Mouse (Mus musculus): Measurements from ENCODE around the gene Krtap4-7. TPM values are rescaled to one million over a fixed set of nuclear protein-coding genes. Genes with fewer than 3 reads are reported as not detected.

Gene Krtap4-7
- polyA plus RNA-seq, 1 experiment from 2014 or later, result not detected

Other genes with a start within 250 kb of the Krtap4-7 start
- not detected in 2 replicates for gene Krt12, start 221.8 kb downstream of the Krtap4-7 start, polyA plus RNA-seq (2016; fragmentation: Nextera tagmentation; extraction: Ambion mirVana)
- 0.15 TPM in 1 of 2 replicates, not detected in the other for gene Krt20, start 205.9 kb downstream of the Krtap4-7 start, polyA plus RNA-seq (2016; fragmentation: Nextera tagmentation; extraction: Ambion mirVana)
- 0.74 and 0.75 TPM in 2 replicates for gene Krt23, start 151.0 kb downstream of the Krtap4-7 start, polyA plus RNA-seq (2016; fragmentation: Nextera tagmentation; extraction: Ambion mirVana)
- not detected in 2 replicates for gene Krt39, start 122.8 kb downstream of the Krtap4-7 start, polyA plus RNA-seq (2016; fragmentation: Nextera tagmentation; extraction: Ambion mirVana)
- not detected in 2 replicates for gene Krt40, start 100.9 kb downstream of the Krtap4-7 start, polyA plus RNA-seq (2016; fragmentation: Nextera tagmentation; extraction: Ambion mirVana)
- not detected in 2 replicates for gene Krtap3-3, start 93.2 kb downstream of the Krtap4-7 start, polyA plus RNA-seq (2016; fragmentation: Nextera tagmentation; extraction: Ambion mirVana)
- gene Krtap3-2, start 87.2 kb downstream of the Krtap4-7 start, polyA plus RNA-seq (2016; fragmentation: Nextera tagmentation; extraction: Ambion mirVana), result not detected in 2 replicates
- gene Gm11939, start 84.6 kb downstream of the Krtap4-7 start, polyA plus RNA-seq (2016; fragmentation: Nextera tagmentation; extraction: Ambion mirVana), result not detected in 2 replicates
- gene Krtap3-1, start 77.5 kb downstream of the Krtap4-7 start, polyA plus RNA-seq (2016; fragmentation: Nextera tagmentation; extraction: Ambion mirVana), result not detected in 2 replicates
- gene Krtap1-5, start 63.1 kb downstream of the Krtap4-7 start, polyA plus RNA-seq (2016; fragmentation: Nextera tagmentation; extraction: Ambion mirVana), result not detected in 2 replicates
- not detected in 2 replicates for gene Krtap1-4, start 60.4 kb downstream of the Krtap4-7 start, polyA plus RNA-seq (2016; fragmentation: Nextera tagmentation; extraction: Ambion mirVana)
- gene Krtap1-3, start 52.8 kb downstream of the Krtap4-7 start, polyA plus RNA-seq (2016; fragmentation: Nextera tagmentation; extraction: Ambion mirVana), result not detected in 2 replicates
- not detected in 2 replicates for gene Krtap9-3, start 46.0 kb downstream of the Krtap4-7 start, polyA plus RNA-seq (2016; fragmentation: Nextera tagmentation; extraction: Ambion mirVana)
- not detected in 2 replicates for gene Gm11938, start 40.8 kb downstream of the Krtap4-7 start, polyA plus RNA-seq (2016; fragmentation: Nextera tagmentation; extraction: Ambion mirVana)
- not detected in 2 replicates for gene Gm11937, start 33.9 kb downstream of the Krtap4-7 start, polyA plus RNA-seq (2016; fragmentation: Nextera tagmentation; extraction: Ambion mirVana)
- not detected in 2 replicates for gene Krtap2-4, start 29.2 kb downstream of the Krtap4-7 start, polyA plus RNA-seq (2016; fragmentation: Nextera tagmentation; extraction: Ambion mirVana)
- gene Gm11562, start 23.7 kb downstream of the Krtap4-7 start, polyA plus RNA-seq (2016; fragmentation: Nextera tagmentation; extraction: Ambion mirVana), result not detected in 2 replicates
- gene Krtap4-1, start 15.9 kb downstream of the Krtap4-7 start, polyA plus RNA-seq (2016; fragmentation: Nextera tagmentation; extraction: Ambion mirVana), result not detected in 2 replicates
- gene Krtap4-2, start 9.0 kb downstream of the Krtap4-7 start, polyA plus RNA-seq (2016; fragmentation: Nextera tagmentation; extraction: Ambion mirVana), result not detected in 2 replicates
- gene Gm11555, start 6.1 kb upstream of the Krtap4-7 start, polyA plus RNA-seq (2016; fragmentation: Nextera tagmentation; extraction: Ambion mirVana), result not detected in 2 replicates
- gene Gm11563, start 14.9 kb upstream of the Krtap4-7 start, polyA plus RNA-seq (2016; fragmentation: Nextera tagmentation; extraction: Ambion mirVana), result not detected in 2 replicates
- gene Krtap4-6, start 21.9 kb upstream of the Krtap4-7 start, polyA plus RNA-seq (2016; fragmentation: Nextera tagmentation; extraction: Ambion mirVana), result not detected in 2 replicates
- not detected in 2 replicates for gene Gm14190, start 46.7 kb upstream of the Krtap4-7 start, polyA plus RNA-seq (2016; fragmentation: Nextera tagmentation; extraction: Ambion mirVana)
- gene Gm14180, start 90.2 kb upstream of the Krtap4-7 start, polyA plus RNA-seq (2016; fragmentation: Nextera tagmentation; extraction: Ambion mirVana), result not detected in 2 replicates
- not detected in 2 replicates for gene Gm11595, start 128.8 kb upstream of the Krtap4-7 start, polyA plus RNA-seq (2016; fragmentation: Nextera tagmentation; extraction: Ambion mirVana)
- not detected in 2 replicates for gene Krtap4-8, start 136.6 kb upstream of the Krtap4-7 start, polyA plus RNA-seq (2016; fragmentation: Nextera tagmentation; extraction: Ambion mirVana)
- gene Krtap4-9, start 141.1 kb upstream of the Krtap4-7 start, polyA plus RNA-seq (2016; fragmentation: Nextera tagmentation; extraction: Ambion mirVana), result not detected in 2 replicates
- gene Gm11596, start 149.4 kb upstream of the Krtap4-7 start, polyA plus RNA-seq (2016; fragmentation: Nextera tagmentation; extraction: Ambion mirVana), result not detected in 2 replicates
- gene Gm11569, start 154.8 kb upstream of the Krtap4-7 start, polyA plus RNA-seq (2016; fragmentation: Nextera tagmentation; extraction: Ambion mirVana), result not detected in 2 replicates
- not detected in 2 replicates for gene Gm11554, start 160.4 kb upstream of the Krtap4-7 start, polyA plus RNA-seq (2016; fragmentation: Nextera tagmentation; extraction: Ambion mirVana)
- not detected in 2 replicates for gene Krtap4-13, start 165.8 kb upstream of the Krtap4-7 start, polyA plus RNA-seq (2016; fragmentation: Nextera tagmentation; extraction: Ambion mirVana)
- gene Gm11564, start 171.6 kb upstream of the Krtap4-7 start, polyA plus RNA-seq (2016; fragmentation: Nextera tagmentation; extraction: Ambion mirVana), result not detected in 2 replicates
- not detected in 2 replicates for gene 2300003K06Rik, start 194.0 kb upstream of the Krtap4-7 start, polyA plus RNA-seq (2016; fragmentation: Nextera tagmentation; extraction: Ambion mirVana)
- gene Krtap4-16, start 207.5 kb upstream of the Krtap4-7 start, polyA plus RNA-seq (2016; fragmentation: Nextera tagmentation; extraction: Ambion mirVana), result not detected in 2 replicates
- not detected in 2 replicates for gene Gm11568, start 213.8 kb upstream of the Krtap4-7 start, polyA plus RNA-seq (2016; fragmentation: Nextera tagmentation; extraction: Ambion mirVana)
- gene Gm11559, start 220.4 kb upstream of the Krtap4-7 start, polyA plus RNA-seq (2016; fragmentation: Nextera tagmentation; extraction: Ambion mirVana), result not detected in 2 replicates
- gene Krtap9-1, start 229.3 kb upstream of the Krtap4-7 start, polyA plus RNA-seq (2016; fragmentation: Nextera tagmentation; extraction: Ambion mirVana), result not detected in 2 replicates
- gene Gm11567, start 235.1 kb upstream of the Krtap4-7 start, polyA plus RNA-seq (2016; fragmentation: Nextera tagmentation; extraction: Ambion mirVana), result not detected in 2 replicates